Mouse (Mus musculus): ENCODE data around the gene Large2.
"Not testable (repeated sequence)": the region's sequence is repeated elsewhere in the genome, so short reads cannot be mapped to it uniquely, and the experiment has no call there.

Gene Large2

GRCm38 (mm10) chr2:92374514-92374913 is at the start of gene Large2, which contains the start of gene Pex16:
Gene Large2 (minus strand): TSS chr2:92374869.
Gene Pex16 (plus strand): TSS chr2:92374676.
- DNase-seq, result peak; percentile 48

GRCm38 (mm10) chr2:92423702-92424461 is 49.2 kb upstream of the Large2 start:
- peak; percentile 72 for DNase-seq

GRCm38 (mm10) chr2:92423156-92423555 is 48.5 kb upstream of the Large2 start:
- no peak for DNase-seq

GRCm38 (mm10) chr2:92422388-92423135 is 47.9 kb upstream of the Large2 start:
- no peak for DNase-seq

GRCm38 (mm10) chr2:92421723-92422387 is 47.2 kb upstream of the Large2 start:
- DNase-seq, result no peak

GRCm38 (mm10) chr2:92411705-92412104 is 37.0 kb upstream of the Large2 start:
- DNase-seq, result no peak

GRCm38 (mm10) chr2:92408309-92409045 is 33.8 kb upstream of the Large2 start:
- DNase-seq, result no peak

GRCm38 (mm10) chr2:92405687-92406086 is 31.0 kb upstream of the Large2 start:
- no peak for DNase-seq

GRCm38 (mm10) chr2:92404737-92405136 is 30.1 kb upstream of the Large2 start:
- DNase-seq, result no peak

- DNase-seq, result no peak
These were observed 29.2 kb upstream of the Large2 start for GRCm38 (mm10) chr2:92403776-92404319.

GRCm38 (mm10) chr2:92402591-92403326 is 28.1 kb upstream of the Large2 start:
- DNase-seq, result no peak

GRCm38 (mm10) chr2:92401091-92401561 is 26.5 kb upstream of the Large2 start, which contains the start of gene Mapk8ip1:
Gene Mapk8ip1 (minus strand): TSS chr2:92401263.
- peak; percentile 53 for DNase-seq

GRCm38 (mm10) chr2:92400682-92401081 is 26.0 kb upstream of the Large2 start:
- DNase-seq, result no peak

- DNase-seq, result not testable (repeated sequence)
These were observed 25.2 kb upstream of the Large2 start for GRCm38 (mm10) chr2:92399877-92400276.

- DNase-seq, result no peak
These were observed 22.8 kb upstream of the Large2 start for GRCm38 (mm10) chr2:92397436-92397835.

- DNase-seq, result no peak
These were observed 20.9 kb upstream of the Large2 start for GRCm38 (mm10) chr2:92395535-92395934.

GRCm38 (mm10) chr2:92392318-92393264 is 17.9 kb upstream of the Large2 start:
- no peak for DNase-seq

GRCm38 (mm10) chr2:92391703-92392317 is 17.1 kb upstream of the Large2 start:
- DNase-seq, result no peak

- DNase-seq, result no peak
These were observed 16.4 kb upstream of the Large2 start for GRCm38 (mm10) chr2:92391116-92391515.

All from right cerebral cortex, postnatal 4 days (tissue).